Mouse (Mus musculus) ES-E14 (cell line): ENCODE results near the gene 2010300C02Rik. TPM values are rescaled to one million over a fixed set of nuclear protein-coding genes. Genes with fewer than 3 reads are reported as not detected.
A peak's percentile ranks its signal among the peaks of the same experiment; 100 is the strongest.
"Not testable (repeated sequence)": the region's sequence is repeated elsewhere in the genome, so short reads cannot be mapped to it uniquely, and the experiment has no call there.

Experiments
- DNase-seq: peaks from one replicate; pipeline ENCODE4 v3.0.0-alpha.2; 2013; ENCODE audit warnings: low read depth, low spot score
- H3K27ac ChIP-seq: 2 replicates; pipeline ENCODE4 v1.5.1; 2012; ENCODE audit warnings: low read depth, mild to moderate bottlenecking, low read length, moderate library complexity, mixed read lengths; ENCODE audit not compliant: poor library complexity, insufficient read depth, severe bottlenecking
- H3K36me3 ChIP-seq: 2 replicates; pipeline ENCODE4 v1.6.1; 2012; ENCODE audit warnings: mild to moderate bottlenecking, low read length, moderate library complexity, mixed read lengths; ENCODE audit not compliant: control insufficient read depth, poor library complexity, insufficient read depth, severe bottlenecking
- H3K4me1 ChIP-seq, 2 experiments: fragments of 150-350 bp in 1 of 2; sonication (generic) in 1 of 2; 2 replicates each; pipeline ENCODE4 v1.6.1; 2012; ENCODE audit warnings: low read length in 2 of 2, mild to moderate bottlenecking in 1 of 2, mixed read lengths in 1 of 2; ENCODE audit not compliant: control insufficient read depth in 2 of 2, insufficient read depth in 2 of 2, poor library complexity in 1 of 2
- H3K4me3 ChIP-seq, 2 experiments: fragments of 150-350 bp in 1 of 2; sonication (generic) in 1 of 2; 2 replicates each; pipeline ENCODE4 v1.5.1; 2012; ENCODE audit warnings: low read length in 2 of 2, low read depth in 1 of 2, mild to moderate bottlenecking in 1 of 2, mixed read lengths in 1 of 2; ENCODE audit not compliant: insufficient read depth in 1 of 2, poor library complexity in 1 of 2, severe bottlenecking in 1 of 2
- H3K9ac ChIP-seq: 2 replicates; pipeline ENCODE4 v1.6.1; 2012; ENCODE audit warnings: low read depth, mild to moderate bottlenecking, low read length, mixed read lengths; ENCODE audit not compliant: poor library complexity, insufficient read depth, severe bottlenecking
- H3K9me3 ChIP-seq: fragments of 150-350 bp; sonication (generic); 2 replicates; pipeline ENCODE4 v1.6.1; 2012; ENCODE audit warnings: low read depth, mild to moderate bottlenecking, low read length; ENCODE audit not compliant: control insufficient read depth, insufficient read depth
- CHD2 ChIP-seq: IDR thresholded peaks from 2 replicates; pipeline ENCODE4 v1.6.1; 2014; ENCODE audit warnings: mild to moderate bottlenecking, low read depth, low read length, inconsistent platforms
- HCFC1 ChIP-seq: IDR thresholded peaks from 2 replicates; pipeline ENCODE4 v1.6.1; 2012; ENCODE audit warnings: low read length, inconsistent platforms, borderline replicate concordance; ENCODE audit not compliant: insufficient read depth
- MAFK ChIP-seq: IDR thresholded peaks from 2 replicates; pipeline ENCODE4 v1.6.1; 2014; ENCODE audit warnings: mild to moderate bottlenecking, low read depth, low read length, inconsistent platforms; ENCODE audit not compliant: insufficient read depth
- ZC3H11A ChIP-seq: IDR thresholded peaks from 2 replicates; pipeline ENCODE4 v1.6.1; 2012; ENCODE audit warnings: low read depth, mild to moderate bottlenecking, inconsistent platforms, low read length, borderline replicate concordance
- ZNF384 ChIP-seq: IDR thresholded peaks from 2 replicates; pipeline ENCODE4 v1.6.1; 2012; ENCODE audit warnings: low read depth, low read length, inconsistent platforms
- in situ Hi-C, 2 experiments: fragments of 600-800 bp; cut with MboI; formaldehyde crosslinking; loops; one replicate each; pipeline ENCODE4 v1.15.1; 2025; ENCODE audit warnings: low sequenced_read_pairs in 2 of 2, inconsistent platforms in 1 of 2; ENCODE audit not compliant: unreplicated experiment in 2 of 2
- total RNA-seq: library from RNA; depleted of rRNA; stranded (reverse); fragments of 300-350 nt; gene quantifications from 2 replicates; pipeline ENCODE4 v1.2.3, GENCODE M21; 2012

2010300C02Rik gene
- total RNA-seq, 1 experiment = 0.67 TPM

GRCm38 (mm10) chr1:37594812-37595211 is 125.1 kb downstream of the 2010300C02Rik start:
- H3K9me3 ChIP-seq, H3K4me1 ChIP-seq, H3K9ac ChIP-seq, H3K4me3 ChIP-seq, H3K36me3 ChIP-seq, in situ Hi-C loops, H3K27ac ChIP-seq, DNase-seq: not testable (repeated sequence)
- peak; percentile 62; the same call in 1 of the 2 replicates for TF ChIP-seq ZNF384

- Histone ChIP-seq H3K9ac (no peak overlapping the region), H3K9me3 (no peaks in the 10 kb centered on the region), H3K36me3 (no peaks in the 10 kb centered on the region), H3K4me1 (no peaks in the 10 kb centered on the region), H3K27ac (no peak overlapping the region; the same call in 1 of the 2 replicates), H3K4me3 (no peak overlapping the region)
- TF ChIP-seq ZC3H11A (no peak), MAFK (no peak), CHD2 (no peak), HCFC1 (no peak), ZNF384 (no peak)
- no peak for DNase-seq
- in situ Hi-C loops = no loop called here
Observed at GRCm38 (mm10) chr1:37585809-37586480, 133.9 kb downstream of the 2010300C02Rik start.

GRCm38 (mm10) chr1:37583795-37584464 is 136.0 kb downstream of the 2010300C02Rik start:
- Histone ChIP-seq H3K9me3 (no peaks in the 10 kb centered on the region), H3K9ac (no peak overlapping the region), H3K4me1 (no peaks in the 10 kb centered on the region), H3K4me3 (no peak overlapping the region), H3K27ac (no peak overlapping the region), H3K36me3 (no peaks in the 10 kb centered on the region)
- in situ Hi-C loops = no loop called here
- TF ChIP-seq MAFK (no peak), HCFC1 (no peak), ZC3H11A (no peak), CHD2 (no peak), ZNF384 (no peak)
- DNase-seq = no peak

- Histone ChIP-seq H3K9me3 (no peaks in the 10 kb centered on the region), H3K36me3 (no peaks in the 10 kb centered on the region), H3K27ac (no peak overlapping the region), H3K4me1 (no peaks in the 10 kb centered on the region), H3K9ac (no peak overlapping the region), H3K4me3 (no peak overlapping the region)
- in situ Hi-C loops = no loop called here
- no peak for DNase-seq
- no peak for TF ChIP-seq CHD2
- TF ChIP-seq HCFC1 = no peak
- no peak for TF ChIP-seq ZNF384
- no peak for TF ChIP-seq ZC3H11A
- no peak for TF ChIP-seq MAFK
Observed at GRCm38 (mm10) chr1:37583167-37583566, 136.7 kb downstream of the 2010300C02Rik start.
